Mouse (Mus musculus): ENCODE data around the gene Usp18.

The Usp18 gene

GRCm38 (mm10) chr6:121303466-121304220 is 57.9 kb downstream of the Usp18 start:
- DNase-seq (ENCODE audit: low spot score in 2 of 2), result no peak

DNA sequence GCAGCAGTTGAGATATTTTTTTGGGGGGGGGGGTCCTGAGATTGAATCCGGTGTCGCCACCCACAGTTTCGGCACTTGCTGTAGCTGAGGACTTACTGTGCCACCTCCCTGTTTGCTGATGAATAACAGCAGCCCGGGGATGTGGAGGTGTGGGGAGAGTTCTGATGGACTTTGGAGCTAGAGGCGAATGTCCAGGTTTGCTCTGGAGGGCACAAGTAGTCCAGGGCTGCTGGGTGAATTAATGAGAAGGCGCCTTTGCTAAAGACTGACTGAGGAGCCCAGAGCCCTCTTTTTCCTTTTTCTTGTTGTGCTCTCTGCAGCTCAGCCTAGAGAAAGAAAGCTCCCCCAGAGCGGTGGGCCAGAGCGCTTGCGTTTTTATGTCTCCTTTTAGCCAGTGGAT is 58.9 kb downstream of the Usp18 start:
- no peak for DNase-seq (ENCODE audit: low spot score in 2 of 2)

DNA sequence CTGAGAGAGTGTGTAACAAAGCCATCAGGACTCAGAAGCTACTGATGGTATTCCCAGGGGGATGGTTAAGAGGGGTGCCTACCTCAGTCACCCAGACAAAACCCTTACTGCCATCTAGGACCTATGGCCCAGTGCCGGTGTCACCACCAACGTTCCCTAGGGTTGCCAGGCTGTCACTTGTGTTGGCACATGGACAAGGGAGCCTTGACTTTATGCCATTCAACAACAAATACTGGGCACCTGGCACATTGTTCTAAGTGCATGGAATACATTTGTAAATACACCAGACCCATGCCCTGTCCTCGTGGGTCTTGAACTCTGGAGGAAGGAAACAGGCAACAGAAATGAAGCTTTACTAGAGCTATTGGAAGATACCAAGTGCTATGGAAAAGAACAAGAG is 59.9 kb downstream of the Usp18 start:
- DNase-seq (ENCODE audit: low spot score in 2 of 2), result no peak

DNA sequence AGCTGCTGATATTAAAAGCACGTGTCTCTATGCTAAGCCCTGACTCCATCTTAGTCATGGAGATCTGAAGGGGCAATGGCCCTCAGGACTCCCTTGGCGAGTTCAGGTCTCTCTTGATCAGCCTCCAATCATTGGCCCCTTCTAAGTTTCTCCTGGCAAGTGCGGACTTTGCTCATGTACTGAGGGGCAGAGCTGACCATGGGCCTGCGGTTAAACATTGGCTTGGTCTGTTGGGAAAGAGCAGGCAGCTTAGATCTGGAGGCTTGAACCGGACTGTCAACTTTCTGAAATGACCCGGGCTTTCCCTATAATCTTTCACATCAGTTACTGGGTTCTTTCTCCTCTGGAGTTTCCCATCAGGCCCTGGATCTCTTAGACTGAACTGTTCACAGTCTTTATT is 65.3 kb downstream of the Usp18 start:
- DNase-seq (ENCODE audit: low spot score in 2 of 2), result no peak

DNA sequence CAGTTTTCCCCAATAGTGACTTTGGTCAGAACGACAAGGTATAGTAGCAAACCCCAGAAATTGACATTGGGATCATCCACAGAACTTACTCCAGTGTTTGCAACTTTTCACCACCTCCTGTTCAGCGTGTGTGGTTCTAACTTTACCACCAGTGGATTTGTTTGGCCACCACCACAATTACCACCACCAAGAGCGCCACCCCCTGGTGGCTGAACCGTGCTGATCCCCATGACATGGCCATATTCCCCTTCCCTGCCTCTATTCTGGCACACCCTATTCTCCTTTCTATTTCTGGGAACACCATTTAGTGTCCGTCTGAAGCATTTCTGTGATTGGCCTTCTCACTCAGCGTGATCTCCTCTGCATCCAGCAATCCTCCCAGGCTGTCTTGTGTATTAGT is 73.4 kb downstream of the Usp18 start:
- DNase-seq (ENCODE audit: low spot score in 2 of 2), result peak in 1 of 2 experiments; percentile 32

All from spleen, postnatal 10 days (tissue).